Mouse (Mus musculus): ENCODE data around the gene Nab2.

The Nab2 gene

GRCm38 (mm10) chr10:127615591-127615990, 52.8 kb downstream of the Nab2 start:
- no peak for DNase-seq (ENCODE audit: low spot score in 2 of 2)

GRCm38 (mm10) chr10:127615034-127615374, 53.4 kb downstream of the Nab2 start:
- no peak for DNase-seq (ENCODE audit: low spot score in 2 of 2)

- no peak for DNase-seq (ENCODE audit: low spot score in 2 of 2)
Observed at GRCm38 (mm10) chr10:127614236-127615033, 53.9 kb downstream of the Nab2 start.

- DNase-seq (ENCODE audit: low spot score in 2 of 2) = no peak
Observed at GRCm38 (mm10) chr10:127612079-127612775, 56.1 kb downstream of the Nab2 start.

Measured in thymus, postnatal 10 days (tissue).